Mouse (Mus musculus) midbrain, embryonic 13.5 days (tissue): ENCODE data around the gene Pgm2. TPM values are rescaled to one million over a fixed set of nuclear protein-coding genes. Genes with fewer than 3 reads are reported as not detected.

Experiments
- ATAC-seq: fragments of 200-750 bp; cut with Nextera tagmentation; 2 replicates; pipeline ENCODE4 v1.8.0; 2017; ENCODE audit warnings: mild to moderate bottlenecking, moderate TSS enrichment, moderate library complexity
- H3K27ac ChIP-seq: fragments of 300-500 bp; sonication (generic); 2 replicates; pipeline ENCODE4 v1.5.1; 2015; ENCODE audit warnings: inconsistent platforms, mild to moderate bottlenecking, moderate library complexity
- H3K27me3 ChIP-seq: fragments of 300-500 bp; sonication (generic); 2 replicates; pipeline ENCODE4 v1.6.1; 2015; ENCODE audit warnings: mild to moderate bottlenecking, inconsistent platforms
- H3K36me3 ChIP-seq: fragments of 300-500 bp; sonication (generic); 2 replicates; pipeline ENCODE4 v1.6.1; 2015; ENCODE audit warnings: mild to moderate bottlenecking, inconsistent platforms
- H3K4me1 ChIP-seq: fragments of 300-500 bp; sonication (generic); replicated peaks from 2 replicates; pipeline ENCODE4 v1.6.1; 2015; ENCODE audit warnings: inconsistent platforms
- H3K4me2 ChIP-seq: fragments of 300-500 bp; sonication (generic); replicated peaks from 2 replicates; pipeline ENCODE4 v1.6.1; 2015; ENCODE audit warnings: moderate library complexity, mild to moderate bottlenecking, inconsistent platforms
- H3K4me3 ChIP-seq: fragments of 300-500 bp; sonication (generic); replicated peaks from 2 replicates; pipeline ENCODE4 v1.5.1; 2015; ENCODE audit warnings: mild to moderate bottlenecking, inconsistent platforms
- H3K9ac ChIP-seq: fragments of 300-500 bp; sonication (generic); replicated peaks from 2 replicates; pipeline ENCODE4 v1.6.1; 2015; ENCODE audit warnings: mild to moderate bottlenecking, inconsistent platforms
- H3K9me3 ChIP-seq: fragments of 300-500 bp; sonication (generic); 2 replicates; pipeline ENCODE4 v1.6.1; 2016; ENCODE audit warnings: mild to moderate bottlenecking, inconsistent platforms
- WGBS: fragments of 180-500 bp; shearing (Covaris S2); methylation state at CpG from one replicate; pipeline ENCODE4 v1.1.7; 2015; 5-methylcytosine and 5-hydroxymethylcytosine counted together
- microRNA-seq: library from miRNA; unstranded; fragments of <30 nt; microRNA quantifications from one replicate; pipeline ENCODE4, GENCODE M21; 2016
- polyA plus RNA-seq: library from polyadenylated mRNA; unstranded; fragments of >200 nt; fragmentation: Nextera tagmentation; extraction: Ambion mirVana; gene quantifications from 2 replicates; pipeline ENCODE4 v1.2.1, GENCODE M21; 2015

The Pgm2 gene
- polyA plus RNA-seq, 1 experiment from 2014 or later, result 22.2 TPM

DNA sequence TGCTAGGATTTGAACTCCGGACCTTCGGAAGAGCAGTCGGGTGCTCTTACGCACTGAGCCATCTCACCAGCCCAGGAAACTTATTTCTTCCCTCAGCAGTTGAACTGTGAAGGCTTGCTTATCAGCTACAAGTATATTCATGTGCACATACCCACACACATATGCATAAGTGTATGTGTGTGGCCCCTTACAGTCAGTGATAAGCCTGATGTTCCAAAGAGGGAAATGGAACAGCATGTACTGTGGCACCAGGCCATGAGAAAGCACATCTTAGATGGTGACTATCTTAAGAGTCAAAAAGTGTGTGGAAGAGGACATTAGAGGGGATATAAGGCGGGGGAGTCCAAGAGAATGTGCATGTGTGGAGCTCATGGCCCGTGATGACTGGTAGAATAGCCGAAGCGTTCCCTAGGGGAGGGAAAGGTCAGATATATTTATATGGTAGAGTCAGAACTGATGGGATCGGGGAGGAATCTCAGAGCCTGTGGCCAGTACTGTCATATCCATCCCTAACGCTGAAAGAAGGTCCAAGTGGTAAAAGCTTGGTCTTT lies 76.3 kb downstream of the Pgm2 start:
- H3K4me2 ChIP-seq, result no peak overlapping the region
- no peaks in the 10 kb centered on the region for H3K36me3 ChIP-seq
- no peak overlapping the region for H3K4me3 ChIP-seq
- ATAC-seq, result no peak
- H3K4me1 ChIP-seq, result 0 out of 2 replicates have a peak, but pooled peaks cover 3% of the 10 kb centered on the region
- H3K9ac ChIP-seq, result no peak overlapping the region
- no peaks in the 10 kb centered on the region for H3K9me3 ChIP-seq
- 94% methylated on average over 10 of the region's 10 CpGs for WGBS
- no peaks in the 10 kb centered on the region for H3K27me3 ChIP-seq
- H3K27ac ChIP-seq, result no peak overlapping the region

DNA sequence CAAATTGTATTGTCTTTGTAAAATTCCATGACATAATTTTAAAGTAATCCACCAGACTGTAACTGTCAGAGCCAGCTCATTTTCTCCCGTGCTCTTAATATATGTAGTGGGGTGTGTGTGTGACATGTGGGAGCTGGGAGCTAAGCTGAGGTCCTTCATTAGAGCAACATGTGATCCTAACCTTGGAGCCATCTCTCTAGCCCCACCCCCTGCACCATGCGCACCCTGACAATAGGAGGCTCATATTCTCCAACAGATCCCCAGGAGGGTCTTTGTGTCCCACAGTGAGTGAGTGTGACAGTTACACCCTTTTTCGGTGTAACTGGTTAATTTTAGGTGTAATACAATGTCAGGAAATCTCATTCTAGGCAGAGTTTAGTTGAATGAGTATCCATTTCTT lies 80.1 kb downstream of the Pgm2 start:
- Histone ChIP-seq H3K36me3 (no peaks in the 10 kb centered on the region), H3K4me1 (0 out of 2 replicates have a peak, but pooled peaks cover 7% of the 10 kb centered on the region), H3K27me3 (no peaks in the 10 kb centered on the region), H3K9ac (no peak overlapping the region), H3K4me3 (no peak overlapping the region), H3K9me3 (no peaks in the 10 kb centered on the region), H3K27ac (no peak overlapping the region), H3K4me2 (no peak overlapping the region)
- ATAC-seq, result no peak
- 81% methylated on average over 3 of the region's 3 CpGs for WGBS

GRCm38 (mm10) chr5:64173302-64173701 lies 80.6 kb downstream of the Pgm2 start:
- Histone ChIP-seq H3K4me1 (0 out of 2 replicates have a peak, but pooled peaks cover 7% of the 10 kb centered on the region), H3K9ac (no peak overlapping the region), H3K9me3 (no peaks in the 10 kb centered on the region), H3K4me3 (no peak overlapping the region), H3K27ac (no peak overlapping the region), H3K4me2 (no peak overlapping the region), H3K36me3 (no peaks in the 10 kb centered on the region), H3K27me3 (no peaks in the 10 kb centered on the region)
- WGBS, result 69% methylated on average over 16 of the region's 16 CpGs
- ATAC-seq, result no peak

- 85% methylated on average over 5 of the region's 5 CpGs for WGBS
Observed at GRCm38 (mm10) chr5:64174429-64174935, 81.7 kb downstream of the Pgm2 start.

More at GRCm38 (mm10) chr5:64174429-64174935, 81.7 kb downstream of the Pgm2 start:
- Histone ChIP-seq H3K4me1 (0 out of 2 replicates have a peak, but pooled peaks cover 7% of the 10 kb centered on the region), H3K4me3 (no peak overlapping the region), H3K36me3 (no peaks in the 10 kb centered on the region), H3K27ac (no peak overlapping the region), H3K9me3 (no peaks in the 10 kb centered on the region), H3K4me2 (no peak overlapping the region), H3K27me3 (no peaks in the 10 kb centered on the region), H3K9ac (no peak overlapping the region)
- ATAC-seq, result no peak

Small RNA genes lying within 50 kb of the gene (microRNA-seq; reads per million reads assigned to microRNA genes)
- gene Gm22395 (not detected), gene Gm23967 (not detected)

Other genes with a start within 250 kb of the Pgm2 start
- 9.5 and 10.2 TPM in 2 replicates for gene Rell1, start 124.1 kb upstream of the Pgm2 start, polyA plus RNA-seq
- gene Tbc1d1, start 63.4 kb downstream of the Pgm2 start, polyA plus RNA-seq, result 10.6 and 11.7 TPM in 2 replicates